Mouse (Mus musculus) limb, embryonic 10.5 days (tissue): ENCODE results near the gene Sphk1. TPM values are rescaled to one million over a fixed set of nuclear protein-coding genes. Genes with fewer than 3 reads are reported as not detected.
A peak's percentile ranks its signal among the peaks of the same experiment; 100 is the strongest.

Source experiments
- DNase-seq: peaks from one replicate; pipeline ENCODE4 v3.0.0-alpha.2; 2017; ENCODE audit warnings: low spot score
- H3K27ac ChIP-seq: fragments of 300-500 bp; sonication (generic); 2 replicates; pipeline ENCODE4 v1.5.1; 2016; ENCODE audit warnings: mild to moderate bottlenecking
- H3K27me3 ChIP-seq: fragments of 300-500 bp; sonication (generic); 2 replicates; pipeline ENCODE4 v1.6.1; 2016; ENCODE audit warnings: low read depth, mild to moderate bottlenecking; ENCODE audit not compliant: poor library complexity, severe bottlenecking
- H3K36me3 ChIP-seq: fragments of 300-500 bp; sonication (generic); 2 replicates; pipeline ENCODE4 v1.6.1; 2016; ENCODE audit warnings: mild to moderate bottlenecking, moderate library complexity
- H3K4me1 ChIP-seq: fragments of 300-500 bp; sonication (generic); 2 replicates; pipeline ENCODE4 v1.6.1; 2016
- H3K4me3 ChIP-seq: fragments of 300-500 bp; sonication (generic); 2 replicates; pipeline ENCODE4 v1.5.1; 2016; ENCODE audit warnings: mild to moderate bottlenecking, moderate library complexity
- H3K9me3 ChIP-seq: fragments of 300-500 bp; sonication (generic); replicated peaks from 2 replicates; pipeline ENCODE4 v1.6.1; 2016; ENCODE audit warnings: mild to moderate bottlenecking
- WGBS: fragments of 180-500 bp; shearing (Covaris S2); methylation state at CpG from one replicate; pipeline ENCODE4 v1.1.7; 2016; 5-methylcytosine and 5-hydroxymethylcytosine counted together
- polyA plus RNA-seq: library from polyadenylated mRNA; unstranded; fragments of >200 nt; fragmentation: Nextera tagmentation; extraction: Ambion mirVana; gene quantifications from 2 replicates; pipeline ENCODE4 v1.2.1, GENCODE M21; 2016

The Sphk1 gene
- polyA plus RNA-seq, 1 experiment from 2014 or later: 0.54 TPM

DNA sequence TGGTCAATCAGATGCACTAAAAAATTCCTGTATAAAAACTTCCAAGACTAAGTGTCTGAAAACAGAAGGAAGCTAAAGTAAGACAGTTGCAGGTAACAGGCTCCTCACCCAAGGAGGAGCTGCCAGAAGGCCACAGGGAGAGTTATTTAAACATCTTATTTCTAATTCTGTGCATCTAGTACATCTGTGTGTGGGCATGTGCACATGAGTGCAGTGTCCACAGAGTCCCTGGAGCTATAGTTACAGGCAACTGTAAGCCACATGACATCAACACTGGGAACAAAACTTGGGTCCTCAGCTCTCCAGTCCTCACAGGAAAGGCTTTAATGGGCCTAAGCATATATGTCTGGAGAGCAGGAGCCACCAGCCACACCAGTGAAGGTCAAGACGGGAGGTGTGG, 21.5 kb downstream of the Sphk1 start:
- H3K36me3 ChIP-seq: peaks cover 29% of the 10 kb centered on the region
- no peaks in the 10 kb centered on the region for H3K27me3 ChIP-seq
- 54% methylated on average over 1 of the region's 1 CpGs for WGBS
- H3K4me1 ChIP-seq: peaks cover 49% of the 10 kb centered on the region
- H3K9me3 ChIP-seq: no peaks in the 10 kb centered on the region
- no peak overlapping the region for H3K27ac ChIP-seq
- no peak overlapping the region for H3K4me3 ChIP-seq
- DNase-seq: no peak

- no peaks in the 10 kb centered on the region for H3K9me3 ChIP-seq
- H3K27me3 ChIP-seq: no peaks in the 10 kb centered on the region
- H3K4me1 ChIP-seq: peaks cover 68% of the 10 kb centered on the region
- peaks cover 12% of the 10 kb centered on the region for H3K36me3 ChIP-seq
- 54% methylated on average over 12 of the region's 12 CpGs for WGBS
- DNase-seq: no peak
- H3K4me3 ChIP-seq: no peak overlapping the region
- H3K27ac ChIP-seq: no peak overlapping the region
Observed at GRCm38 (mm10) chr11:116554171-116554878, 23.6 kb downstream of the Sphk1 start.

DNA sequence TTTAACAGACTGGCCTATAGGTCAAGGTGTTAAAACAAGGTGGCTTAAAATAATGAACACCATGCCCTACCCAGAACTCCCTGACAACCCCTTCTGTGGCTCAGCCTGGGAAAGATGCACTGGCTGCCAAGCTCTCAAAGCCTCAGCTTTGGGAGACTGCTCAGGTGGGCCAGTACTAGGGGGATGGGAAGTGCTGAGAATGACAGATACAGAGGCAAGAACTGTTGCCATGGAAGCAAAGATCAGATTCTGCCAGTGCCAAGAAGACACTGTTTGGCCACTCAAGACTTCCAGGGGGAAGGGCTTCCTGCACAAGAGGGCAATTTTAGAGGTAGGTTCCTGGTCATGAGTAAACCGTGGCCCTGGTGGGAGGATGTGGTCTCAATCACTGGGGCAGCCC, 24.8 kb downstream of the Sphk1 start:
- H3K9me3 ChIP-seq: no peaks in the 10 kb centered on the region
- H3K27me3 ChIP-seq: no peaks in the 10 kb centered on the region
- H3K27ac ChIP-seq: no peak overlapping the region
- no peak overlapping the region for H3K4me3 ChIP-seq
- DNase-seq: no peak
- 57% methylated on average over 1 of the region's 1 CpGs for WGBS
- peaks cover 12% of the 10 kb centered on the region for H3K36me3 ChIP-seq
- H3K4me1 ChIP-seq: peaks cover 64% of the 10 kb centered on the region

DNA sequence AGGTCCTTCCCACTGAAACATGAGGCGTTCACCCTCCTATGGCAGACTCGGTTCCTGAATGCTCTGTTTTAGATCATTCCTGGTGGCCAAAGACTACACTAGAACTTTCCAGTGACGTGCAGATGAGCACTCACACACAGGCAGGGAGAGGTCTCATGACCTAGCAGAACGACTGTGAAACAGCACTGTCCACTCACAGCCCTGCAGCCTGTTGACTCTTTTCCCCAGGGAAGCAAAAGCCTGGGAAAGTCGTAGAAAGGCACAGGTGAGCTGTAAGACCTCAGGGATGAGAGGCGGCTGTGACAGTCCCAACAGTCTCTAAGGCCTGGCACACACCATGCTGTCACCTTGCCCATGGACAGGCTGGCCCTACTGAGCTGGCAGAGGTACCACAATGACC, 25.6 kb downstream of the Sphk1 start:
- 70% methylated on average over 6 of the region's 6 CpGs for WGBS
- no peak overlapping the region for H3K27ac ChIP-seq
- H3K27me3 ChIP-seq: no peaks in the 10 kb centered on the region
- no peaks in the 10 kb centered on the region for H3K9me3 ChIP-seq
- DNase-seq: no peak
- no peak overlapping the region for H3K4me3 ChIP-seq
- H3K36me3 ChIP-seq: peaks cover 12% of the 10 kb centered on the region
- H3K4me1 ChIP-seq: peaks cover 56% of the 10 kb centered on the region

- Histone ChIP-seq H3K27ac (no peak overlapping the region), H3K4me1 (peaks cover 22% of the 10 kb centered on the region), H3K9me3 (no peaks in the 10 kb centered on the region), H3K36me3 (peaks cover 14% of the 10 kb centered on the region; the same call in 1 of the 2 replicates), H3K4me3 (no peak overlapping the region), H3K27me3 (no peaks in the 10 kb centered on the region)
- no peak for DNase-seq
- WGBS: 44% methylated on average over 7 of the region's 7 CpGs
Observed at GRCm38 (mm10) chr11:116565283-116566041, 34.7 kb downstream of the Sphk1 start.

DNA sequence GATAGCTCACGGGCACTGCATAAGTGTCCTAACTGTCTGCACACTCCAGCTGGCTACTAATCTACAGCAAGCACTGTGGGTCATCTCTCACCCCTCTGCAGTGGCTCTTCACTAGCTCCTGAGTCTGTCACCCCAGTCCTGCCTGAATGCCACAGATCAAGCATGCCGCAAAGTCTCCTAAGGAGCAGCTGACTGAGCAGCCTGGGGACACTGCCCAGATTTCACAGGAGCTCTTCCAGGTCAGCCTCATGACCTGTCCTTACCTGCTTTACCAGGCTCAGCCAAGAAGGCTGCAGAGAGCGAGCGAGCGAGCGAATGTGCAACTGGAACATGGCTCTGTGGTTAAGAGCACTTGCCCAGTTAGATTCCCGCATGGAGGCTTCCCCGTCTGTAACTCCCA, 36.8 kb downstream of the Sphk1 start:
- no peak overlapping the region for H3K4me3 ChIP-seq
- peaks cover 30% of the 10 kb centered on the region for H3K4me1 ChIP-seq
- 86% methylated on average over 8 of the region's 8 CpGs for WGBS

GRCm38 (mm10) chr11:116570821-116571220, 40.1 kb downstream of the Sphk1 start:
- no peaks in the 10 kb centered on the region for H3K9me3 ChIP-seq
- 88% methylated on average over 7 of the region's 7 CpGs for WGBS
- H3K4me3 ChIP-seq: no peak overlapping the region
- no peak for DNase-seq
- H3K4me1 ChIP-seq: peaks cover 54% of the 10 kb centered on the region
- H3K36me3 ChIP-seq: peaks cover 13% of the 10 kb centered on the region; the same call in 1 of the 2 replicates
- H3K27me3 ChIP-seq: no peaks in the 10 kb centered on the region
- no peak overlapping the region for H3K27ac ChIP-seq

More for the DNA sequence above, 36.8 kb downstream of the Sphk1 start:
- H3K9me3 ChIP-seq: no peaks in the 10 kb centered on the region
- H3K36me3 ChIP-seq: peaks cover 19% of the 10 kb centered on the region
- no peak for DNase-seq
- H3K27ac ChIP-seq: no peak overlapping the region
- no peaks in the 10 kb centered on the region for H3K27me3 ChIP-seq

DNA sequence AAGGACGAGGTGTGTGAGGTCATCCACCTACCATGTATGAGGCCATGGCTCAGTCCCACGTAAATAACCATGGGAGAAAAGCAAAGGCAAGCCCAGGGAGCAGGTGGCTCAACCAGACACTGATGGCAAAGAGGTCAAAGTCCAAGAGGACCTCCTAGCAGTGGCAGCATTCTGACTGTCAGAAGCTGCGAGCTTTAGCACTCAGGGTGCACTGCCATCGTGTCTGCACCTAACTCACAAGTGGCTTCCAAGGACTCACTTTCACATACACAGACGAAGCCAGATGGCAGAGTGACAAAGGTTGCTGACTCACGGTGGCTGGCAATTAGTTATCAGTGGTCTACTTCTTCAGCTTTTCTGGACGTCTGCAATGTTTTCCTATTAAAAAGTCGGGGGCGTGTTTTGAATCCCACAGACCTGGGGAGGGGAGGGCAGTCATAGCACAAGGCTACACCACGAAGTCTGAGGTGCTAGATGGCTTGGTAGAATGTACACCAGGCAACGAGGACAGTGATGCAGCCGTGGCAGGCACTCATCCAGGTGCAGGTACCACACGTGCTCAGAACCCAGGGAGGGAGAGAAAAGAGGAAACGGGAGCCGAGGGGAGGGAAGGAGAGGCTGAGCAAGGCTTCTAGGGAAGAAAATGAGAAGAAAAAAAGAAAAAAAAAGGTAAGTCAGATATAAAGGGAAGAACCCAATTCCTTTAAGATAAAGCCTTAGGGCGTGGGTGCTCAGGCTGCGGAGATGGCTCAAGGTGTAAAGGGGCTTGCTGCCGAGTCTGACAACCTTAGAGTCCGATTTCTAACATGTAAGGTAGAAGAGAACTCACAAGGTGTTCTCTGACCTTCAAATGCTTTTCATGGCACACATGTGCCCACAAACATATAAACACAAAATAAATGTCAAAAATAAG, 41.3 kb downstream of the Sphk1 start:
- Histone ChIP-seq H3K36me3 (peaks cover 13% of the 10 kb centered on the region; the same call in 1 of the 2 replicates), H3K4me3 (no peak overlapping the region), H3K27ac (no peak overlapping the region), H3K27me3 (no peaks in the 10 kb centered on the region), H3K4me1 (peaks cover 56% of the 10 kb centered on the region), H3K9me3 (no peaks in the 10 kb centered on the region)
- DNase-seq: no peak
- WGBS: 80% methylated on average over 19 of the region's 19 CpGs

DNA sequence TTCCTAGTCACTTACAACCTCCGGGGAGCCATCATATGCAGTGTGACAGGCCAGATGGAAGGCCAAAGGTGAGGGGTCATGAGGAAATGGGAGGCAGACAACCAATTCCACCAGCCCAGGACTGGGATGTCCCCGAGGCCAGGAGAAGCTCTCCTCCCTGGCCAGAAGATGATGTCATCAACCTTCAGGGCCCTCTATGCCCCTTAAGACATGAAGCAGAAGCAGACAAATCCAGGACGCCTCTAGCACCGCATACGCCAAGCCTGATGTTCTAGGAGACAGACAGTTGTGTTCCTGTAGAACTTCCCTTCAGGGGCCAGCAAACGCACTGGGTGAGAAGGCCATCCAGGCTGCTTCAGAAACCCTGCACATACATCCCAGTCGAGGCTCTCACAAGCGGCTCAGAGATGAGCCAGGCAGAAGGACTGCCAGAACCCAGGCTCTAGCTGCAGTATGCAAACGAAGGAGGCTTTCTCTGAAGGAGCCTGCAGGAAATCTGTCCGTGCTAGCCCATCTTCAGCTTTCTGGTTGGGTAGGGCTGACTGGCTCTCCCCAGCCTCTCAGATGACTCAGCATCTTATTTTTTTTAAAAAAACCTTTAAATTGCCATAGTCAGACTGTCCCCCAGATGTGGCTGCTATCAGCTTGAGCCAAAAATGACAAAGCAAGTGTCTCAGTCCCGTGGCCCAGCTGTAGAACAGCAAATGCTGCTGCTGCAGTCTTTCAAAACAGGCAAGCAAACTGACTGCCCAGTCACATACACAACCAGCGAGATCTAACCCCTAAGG, 42.2 kb downstream of the Sphk1 start:
- Histone ChIP-seq H3K4me3 (no peak overlapping the region), H3K9me3 (no peaks in the 10 kb centered on the region), H3K27me3 (no peaks in the 10 kb centered on the region), H3K4me1 (peaks cover 51% of the 10 kb centered on the region), H3K36me3 (peaks cover 13% of the 10 kb centered on the region; the same call in 1 of the 2 replicates), H3K27ac (peak overlapping the region; percentile 47)
- 56% methylated on average over 12 of the region's 12 CpGs for whole genome bisulfite sequencing
- DNase-seq: no peak

DNA sequence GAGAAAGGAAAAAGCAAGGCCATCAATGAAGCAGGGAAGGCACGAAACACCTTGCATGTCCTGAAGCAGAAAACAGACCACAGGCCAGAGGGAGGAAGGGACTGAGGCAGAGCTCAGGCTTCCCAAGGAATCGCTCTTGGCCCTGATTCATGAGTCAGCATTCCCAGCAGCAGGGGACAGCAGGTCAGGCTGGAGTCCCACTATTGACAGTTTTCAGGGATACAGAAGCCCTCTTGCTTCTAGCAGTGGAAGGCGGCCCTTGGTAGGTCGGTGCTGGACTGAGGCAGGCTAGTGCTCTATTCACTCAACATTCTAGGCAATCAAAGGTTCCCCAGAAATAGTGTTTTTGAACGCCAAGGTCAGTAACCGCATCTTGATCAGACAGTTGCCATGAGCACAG, 43.8 kb downstream of the Sphk1 start:
- WGBS: 69% methylated on average over 6 of the region's 6 CpGs
- no peak for DNase-seq
- Histone ChIP-seq H3K4me1 (peaks cover 52% of the 10 kb centered on the region), H3K4me3 (no peak overlapping the region), H3K36me3 (peaks cover 16% of the 10 kb centered on the region), H3K27me3 (no peaks in the 10 kb centered on the region), H3K27ac (0 out of 2 replicates have a peak overlapping the region, but pooled peaks have one; percentile 1), H3K9me3 (no peaks in the 10 kb centered on the region)

- Histone ChIP-seq H3K4me1 (peaks cover 57% of the 10 kb centered on the region), H3K36me3 (peaks cover 16% of the 10 kb centered on the region), H3K27ac (0 out of 2 replicates have a peak overlapping the region, but pooled peaks have one; percentile 1), H3K9me3 (no peaks in the 10 kb centered on the region), H3K4me3 (no peak overlapping the region), H3K27me3 (no peaks in the 10 kb centered on the region)
- no peak for DNase-seq
- 55% methylated on average over 6 of the region's 6 CpGs for WGBS
Observed at GRCm38 (mm10) chr11:116574982-116575381, 44.3 kb downstream of the Sphk1 start.

DNA sequence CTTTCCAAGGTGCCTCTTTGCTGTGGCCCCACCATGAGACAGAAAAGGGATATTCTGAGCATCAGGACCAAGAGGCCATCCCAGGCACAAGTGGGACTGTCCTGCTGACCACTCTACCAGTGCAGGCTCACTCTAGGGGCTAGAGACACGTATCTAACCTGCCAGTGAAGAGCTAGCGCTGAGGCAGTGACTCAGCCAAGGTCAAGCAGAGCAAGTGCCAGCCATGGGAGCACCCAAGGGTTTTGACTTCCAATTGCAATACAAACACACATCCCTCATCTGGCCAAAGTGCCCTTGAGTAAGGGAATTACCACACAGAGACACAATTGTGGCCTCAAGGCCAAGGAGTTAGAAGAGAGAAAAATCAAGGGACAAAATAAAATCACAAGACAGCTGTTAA, 44.7 kb downstream of the Sphk1 start:
- no peak overlapping the region for H3K4me3 ChIP-seq
- peaks cover 16% of the 10 kb centered on the region for H3K36me3 ChIP-seq
- H3K27ac ChIP-seq: no peak overlapping the region
- peaks cover 61% of the 10 kb centered on the region for H3K4me1 ChIP-seq
- no peak for DNase-seq
- no peaks in the 10 kb centered on the region for H3K9me3 ChIP-seq
- 88% methylated on average over 2 of the region's 2 CpGs for WGBS
- no peaks in the 10 kb centered on the region for H3K27me3 ChIP-seq
